Mouse (Mus musculus) midbrain, embryonic 10.5 days (tissue): ENCODE results near the gene Klhdc1. TPM values are rescaled to one million over a fixed set of nuclear protein-coding genes. Genes with fewer than 3 reads are reported as not detected.
A peak's percentile ranks its signal among the peaks of the same experiment; 100 is the strongest.

Source experiments
- DNase-seq: peaks from one replicate; pipeline ENCODE4 v3.0.0-alpha.2; 2017; ENCODE audit warnings: low spot score
- H3K27ac ChIP-seq: fragments of 300-500 bp; sonication (generic); replicated peaks from 2 replicates; pipeline ENCODE4 v1.5.1; 2016; ENCODE audit warnings: mild to moderate bottlenecking
- H3K27me3 ChIP-seq: fragments of 300-500 bp; sonication (generic); 2 replicates; pipeline ENCODE4 v1.6.1; 2016; ENCODE audit warnings: low read depth, mild to moderate bottlenecking; ENCODE audit not compliant: poor library complexity, severe bottlenecking
- H3K36me3 ChIP-seq: fragments of 300-500 bp; sonication (generic); 2 replicates; pipeline ENCODE4 v1.6.1; 2016; ENCODE audit warnings: mild to moderate bottlenecking, moderate library complexity
- H3K4me1 ChIP-seq: fragments of 300-500 bp; sonication (generic); 2 replicates; pipeline ENCODE4 v1.6.1; 2016
- H3K4me3 ChIP-seq: fragments of 300-500 bp; sonication (generic); 2 replicates; pipeline ENCODE4 v1.5.1; 2016; ENCODE audit warnings: mild to moderate bottlenecking, moderate library complexity
- H3K9me3 ChIP-seq: fragments of 300-500 bp; sonication (generic); replicated peaks from 2 replicates; pipeline ENCODE4 v1.6.1; 2016; ENCODE audit warnings: mild to moderate bottlenecking
- WGBS: fragments of 180-500 bp; shearing (Covaris S2); methylation state at CpG from one replicate; pipeline ENCODE4 v1.1.7; 2016; 5-methylcytosine and 5-hydroxymethylcytosine counted together
- polyA plus RNA-seq: library from polyadenylated mRNA; unstranded; fragments of >200 nt; fragmentation: Nextera tagmentation; extraction: Ambion mirVana; gene quantifications from 2 replicates; pipeline ENCODE4 v1.2.1, GENCODE M21; 2016

The Klhdc1 gene
- polyA plus RNA-seq, 1 experiment from 2014 or later: 2.5 TPM

- Histone ChIP-seq H3K4me1 (no peaks in the 10 kb centered on the region), H3K4me3 (no peak overlapping the region), H3K27ac (no peak overlapping the region), H3K27me3 (no peaks in the 10 kb centered on the region), H3K36me3 (no peaks in the 10 kb centered on the region), H3K9me3 (no peaks in the 10 kb centered on the region)
- 84% methylated on average over 9 of the region's 9 CpGs for WGBS
- DNase-seq: no peak
Observed at GRCm38 (mm10) chr12:69288699-69289098, 47.7 kb downstream of the Klhdc1 start.

GRCm38 (mm10) chr12:69292401-69292800 is 51.4 kb downstream of the Klhdc1 start:
- no peak overlapping the region for H3K4me3 ChIP-seq
- H3K36me3 ChIP-seq: no peaks in the 10 kb centered on the region
- peaks cover 11% of the 10 kb centered on the region for H3K4me1 ChIP-seq
- H3K27me3 ChIP-seq: no peaks in the 10 kb centered on the region
- no peak for DNase-seq
- no peaks in the 10 kb centered on the region for H3K9me3 ChIP-seq
- 91% methylated on average over 6 of the region's 6 CpGs for WGBS
- no peak overlapping the region for H3K27ac ChIP-seq

GRCm38 (mm10) chr12:69293815-69294214 is 52.8 kb downstream of the Klhdc1 start:
- Histone ChIP-seq H3K27me3 (no peaks in the 10 kb centered on the region), H3K9me3 (no peaks in the 10 kb centered on the region), H3K4me1 (peaks cover 23% of the 10 kb centered on the region), H3K27ac (no peak overlapping the region; the same call in 1 of the 2 replicates), H3K36me3 (peaks cover 6% of the 10 kb centered on the region; the same call in 1 of the 2 replicates), H3K4me3 (no peak overlapping the region)
- 65% methylated on average over 2 of the region's 2 CpGs for WGBS
- DNase-seq: no peak

- H3K36me3 ChIP-seq: peaks cover 17% of the 10 kb centered on the region
- peaks cover 31% of the 10 kb centered on the region for H3K4me1 ChIP-seq
- H3K9me3 ChIP-seq: no peaks in the 10 kb centered on the region
- 80% methylated on average over 2 of the region's 2 CpGs for WGBS
- no peaks in the 10 kb centered on the region for H3K27me3 ChIP-seq
- no peak for DNase-seq
- no peak overlapping the region for H3K27ac ChIP-seq
- H3K4me3 ChIP-seq: no peak overlapping the region
Observed at GRCm38 (mm10) chr12:69294936-69295335, 54.0 kb downstream of the Klhdc1 start.

- Histone ChIP-seq H3K27me3 (no peaks in the 10 kb centered on the region), H3K4me3 (peak overlapping the region; percentile 89; the same call in 1 of the 2 replicates), H3K27ac (peak overlapping the region; percentile 99), H3K36me3 (peaks cover 24% of the 10 kb centered on the region), H3K4me1 (peaks cover 31% of the 10 kb centered on the region), H3K9me3 (no peaks in the 10 kb centered on the region)
- 77% methylated on average over 4 of the region's 4 CpGs for WGBS
- DNase-seq: no peak
Observed at GRCm38 (mm10) chr12:69295651-69296050, 54.7 kb downstream of the Klhdc1 start.

- Histone ChIP-seq H3K4me3 (peak within 1 kb of the TSS; percentile 89), H3K9me3 (no peaks in the 10 kb centered on the region), H3K4me1 (peaks cover 31% of the 10 kb centered on the region), H3K27ac (peak within 1 kb of the TSS; percentile 99), H3K36me3 (peaks cover 35% of the 10 kb centered on the region), H3K27me3 (no peaks in the 10 kb centered on the region)
- peak; percentile 92 for DNase-seq
- WGBS: under 1% methylated on average over 96 of the region's 98 CpGs
Observed at GRCm38 (mm10) chr12:69296511-69297410, 55.8 kb downstream of the Klhdc1 start, which contains the start of gene Klhdc2. Gene Klhdc2 (plus strand): TSS chr12:69296681.

GRCm38 (mm10) chr12:69297411-69298150 is 56.6 kb downstream of the Klhdc1 start:
- Histone ChIP-seq H3K4me3 (peak overlapping the region; percentile 89), H3K9me3 (no peaks in the 10 kb centered on the region), H3K4me1 (peaks cover 31% of the 10 kb centered on the region), H3K27me3 (no peaks in the 10 kb centered on the region), H3K27ac (peak overlapping the region; percentile 99), H3K36me3 (peaks cover 43% of the 10 kb centered on the region)
- WGBS: 22% methylated on average over 20 of the region's 20 CpGs
- DNase-seq: no peak

GRCm38 (mm10) chr12:69298281-69298680 is 57.3 kb downstream of the Klhdc1 start:
- Histone ChIP-seq H3K27ac (no peak overlapping the region), H3K27me3 (no peaks in the 10 kb centered on the region), H3K36me3 (peaks cover 49% of the 10 kb centered on the region), H3K9me3 (no peaks in the 10 kb centered on the region), H3K4me1 (peaks cover 31% of the 10 kb centered on the region), H3K4me3 (peak overlapping the region; percentile 89)
- no peak for DNase-seq
- WGBS: 93% methylated on average over 4 of the region's 4 CpGs

- Histone ChIP-seq H3K4me1 (peaks cover 31% of the 10 kb centered on the region), H3K9me3 (no peaks in the 10 kb centered on the region), H3K27me3 (no peaks in the 10 kb centered on the region), H3K36me3 (peaks cover 59% of the 10 kb centered on the region), H3K27ac (no peak overlapping the region), H3K4me3 (peak overlapping the region; percentile 89; the same call in 1 of the 2 replicates)
- 81% methylated on average over 12 of the region's 12 CpGs for WGBS
- DNase-seq: no peak
Observed at GRCm38 (mm10) chr12:69299231-69299630, 58.3 kb downstream of the Klhdc1 start.

- Histone ChIP-seq H3K9me3 (no peaks in the 10 kb centered on the region), H3K4me3 (no peak overlapping the region), H3K4me1 (peaks cover 31% of the 10 kb centered on the region), H3K36me3 (peaks cover 65% of the 10 kb centered on the region), H3K27ac (no peak overlapping the region), H3K27me3 (no peaks in the 10 kb centered on the region)
- no peak for DNase-seq
- 92% methylated on average over 3 of the region's 3 CpGs for WGBS
Observed at GRCm38 (mm10) chr12:69299831-69300230, 58.9 kb downstream of the Klhdc1 start.

GRCm38 (mm10) chr12:69300391-69300790 is 59.4 kb downstream of the Klhdc1 start:
- Histone ChIP-seq H3K27me3 (no peaks in the 10 kb centered on the region), H3K9me3 (no peaks in the 10 kb centered on the region), H3K36me3 (peaks cover 70% of the 10 kb centered on the region), H3K4me1 (peaks cover 31% of the 10 kb centered on the region), H3K27ac (no peak overlapping the region), H3K4me3 (no peak overlapping the region)
- WGBS: 86% methylated on average over 2 of the region's 2 CpGs
- no peak for DNase-seq

- no peak for DNase-seq
- Histone ChIP-seq H3K27ac (no peak overlapping the region), H3K4me3 (no peak overlapping the region), H3K4me1 (peaks cover 20% of the 10 kb centered on the region), H3K36me3 (peaks cover 88% of the 10 kb centered on the region), H3K27me3 (no peaks in the 10 kb centered on the region), H3K9me3 (no peaks in the 10 kb centered on the region)
- 96% methylated on average over 12 of the region's 12 CpGs for WGBS
Observed at GRCm38 (mm10) chr12:69302171-69302570, 61.2 kb downstream of the Klhdc1 start.
